Mouse (Mus musculus) E14TG2a.4 (cell line): ENCODE results near the gene Gbx1.

Experiments used
- CTCF ChIP-seq: conservative IDR thresholded peaks from 2 replicates; pipeline ENCODE4 v1.5.1; 2014; ENCODE audit warnings: low read length
- NANOG ChIP-seq: IDR thresholded peaks from 2 replicates; pipeline ENCODE4 v1.6.1; 2014; ENCODE audit warnings: borderline replicate concordance, low read length, mixed read lengths

DNA sequence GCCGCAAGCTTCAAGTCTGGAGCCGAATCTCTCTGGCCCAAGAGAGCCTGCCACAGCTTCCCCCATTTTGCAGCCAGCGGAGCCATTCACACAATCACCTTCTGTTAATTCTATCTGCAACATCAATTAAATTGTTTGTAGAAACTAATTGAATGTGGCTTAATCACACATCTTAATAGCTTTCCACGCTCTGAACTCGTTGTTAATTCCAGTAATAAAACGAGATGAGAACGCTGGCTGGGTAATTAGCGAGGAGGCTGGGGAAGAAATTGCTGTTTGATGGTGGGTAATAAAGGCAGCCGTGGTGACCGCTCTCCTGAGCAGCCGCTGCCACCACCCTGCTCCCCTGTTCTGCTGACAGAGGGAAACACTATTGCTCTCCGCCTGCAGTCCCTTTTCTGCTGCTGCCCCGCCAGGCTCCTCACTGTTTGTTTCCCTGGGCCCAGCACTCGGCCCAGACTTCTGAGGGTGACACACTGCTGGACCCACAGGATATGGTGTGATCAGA, 36.5 kb downstream of the Gbx1 start:
- TF ChIP-seq CTCF, result no peak
- TF ChIP-seq NANOG, result no peak
